Mouse (Mus musculus) liver, adult (tissue): ENCODE data around the gene 5730522E02Rik.
A peak's percentile ranks its signal among the peaks of the same experiment; 100 is the strongest.

Source experiments
- GATA4 ChIP-seq: IDR thresholded peaks from 2 replicates; pipeline ENCODE4 v1.6.1; 2014; ENCODE audit warnings: mild to moderate bottlenecking, low read length; ENCODE audit not compliant: insufficient replicate concordance

Gene 5730522E02Rik

GRCm38 (mm10) chr11:26210582-26211180 lies at the start of gene 5730522E02Rik:
Gene 5730522E02Rik, minus strand, starts transcription at chr11:26210763.
- no peak for TF ChIP-seq GATA4

DNA sequence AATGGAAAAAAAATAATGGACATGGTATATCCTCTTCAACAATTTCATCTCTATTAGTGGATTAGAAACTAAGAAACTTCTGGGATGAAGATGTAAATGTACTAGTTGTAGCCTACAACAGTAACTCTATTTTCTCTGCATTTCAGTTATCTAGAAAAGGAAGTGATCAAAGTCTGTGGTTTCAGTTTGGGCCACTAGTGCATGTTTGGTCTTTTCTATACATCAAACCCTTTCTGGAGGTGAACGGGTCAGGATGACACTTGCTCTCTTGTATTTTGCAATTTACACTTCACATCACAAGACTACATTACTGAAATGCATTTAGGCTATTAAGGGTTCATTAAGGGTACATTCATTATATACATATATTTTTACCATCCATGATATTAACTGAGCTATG lies 26.0 kb upstream of the 5730522E02Rik start:
- no peak for TF ChIP-seq GATA4

DNA sequence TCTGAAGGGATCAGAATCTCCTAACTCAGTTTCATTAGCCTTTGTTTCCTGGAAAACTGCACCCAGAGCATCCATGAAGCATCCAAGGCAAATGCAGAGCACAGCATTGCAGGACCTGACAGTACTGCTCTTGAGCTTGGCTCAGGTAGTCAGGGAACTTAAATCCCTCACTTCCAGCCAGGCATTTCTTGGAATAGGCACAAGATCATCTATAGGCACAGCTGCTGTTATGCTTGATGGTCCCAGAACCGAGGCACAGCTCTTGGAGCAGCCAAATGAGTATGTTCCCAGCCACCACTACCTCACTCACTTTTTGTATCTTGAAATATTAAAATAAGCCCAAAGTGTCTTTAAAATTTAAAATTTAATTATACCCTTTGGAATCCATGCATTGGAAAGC lies 19.3 kb upstream of the 5730522E02Rik start:
- TF ChIP-seq GATA4: no peak

DNA sequence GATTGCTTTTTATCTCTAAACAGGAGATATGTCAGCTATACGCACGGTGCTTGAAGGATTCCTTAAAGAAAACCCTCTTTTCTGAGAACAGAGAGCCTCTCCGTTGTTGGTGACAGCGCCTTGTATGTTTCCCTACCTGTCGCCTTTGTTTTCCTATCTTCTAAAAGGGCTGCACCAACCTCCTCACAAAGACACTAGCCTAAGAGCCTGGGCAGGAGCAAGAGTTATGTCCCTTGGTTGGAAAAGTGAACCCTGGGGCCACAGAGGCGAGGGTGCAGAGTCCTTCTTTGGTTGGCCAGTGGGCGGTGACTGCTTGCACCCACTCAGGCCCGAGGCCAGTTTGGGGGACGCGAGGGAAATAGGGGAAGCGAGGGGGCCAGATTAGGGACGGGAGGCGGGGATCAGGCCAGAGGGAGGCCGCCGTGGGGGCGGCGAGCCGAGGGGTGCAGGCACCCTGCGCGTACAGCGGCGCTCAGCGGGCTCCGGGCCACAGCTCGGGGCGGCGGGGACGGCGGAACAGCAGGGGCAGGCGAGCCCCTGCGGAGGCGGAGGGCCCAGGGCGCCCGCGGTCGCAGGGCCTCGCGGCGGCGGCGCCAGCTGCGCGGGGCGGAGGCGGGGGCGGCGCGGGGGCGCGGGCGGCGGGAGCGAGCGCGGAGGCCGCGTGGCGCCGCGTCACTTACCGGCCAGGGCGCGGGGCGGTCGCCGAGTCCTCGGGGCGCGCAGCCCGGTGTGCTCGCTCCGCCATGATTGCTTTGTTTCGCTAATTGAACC lies 567 bp downstream of the 5730522E02Rik start:
- peak; percentile 6; the same call in 1 of the 2 replicates for TF ChIP-seq GATA4

DNA sequence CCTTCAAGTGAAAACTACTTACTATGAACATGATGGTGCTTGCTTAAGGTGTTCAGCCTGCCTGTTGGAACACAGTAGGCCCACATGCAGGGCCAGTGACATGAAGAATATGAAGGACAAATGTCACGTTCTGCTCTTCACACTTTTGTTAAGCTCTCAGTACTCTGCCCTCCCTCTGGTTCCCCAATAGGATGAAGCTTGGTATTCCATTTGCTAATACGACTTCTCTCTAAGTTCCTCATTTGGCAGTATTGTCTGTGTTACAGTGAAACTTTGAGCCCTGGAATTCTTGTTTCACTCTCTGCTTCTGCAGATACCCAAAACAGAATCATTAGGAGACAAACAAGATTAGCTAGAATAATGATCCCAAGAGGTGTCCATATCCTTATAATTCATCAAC lies 7.1 kb downstream of the 5730522E02Rik start:
- TF ChIP-seq GATA4: no peak

- no peak for TF ChIP-seq GATA4
These were observed 7.7 kb downstream of the 5730522E02Rik start for GRCm38 (mm10) chr11:26202842-26203241.

GRCm38 (mm10) chr11:26201778-26202097 lies 8.8 kb downstream of the 5730522E02Rik start:
- no peak for TF ChIP-seq GATA4

DNA sequence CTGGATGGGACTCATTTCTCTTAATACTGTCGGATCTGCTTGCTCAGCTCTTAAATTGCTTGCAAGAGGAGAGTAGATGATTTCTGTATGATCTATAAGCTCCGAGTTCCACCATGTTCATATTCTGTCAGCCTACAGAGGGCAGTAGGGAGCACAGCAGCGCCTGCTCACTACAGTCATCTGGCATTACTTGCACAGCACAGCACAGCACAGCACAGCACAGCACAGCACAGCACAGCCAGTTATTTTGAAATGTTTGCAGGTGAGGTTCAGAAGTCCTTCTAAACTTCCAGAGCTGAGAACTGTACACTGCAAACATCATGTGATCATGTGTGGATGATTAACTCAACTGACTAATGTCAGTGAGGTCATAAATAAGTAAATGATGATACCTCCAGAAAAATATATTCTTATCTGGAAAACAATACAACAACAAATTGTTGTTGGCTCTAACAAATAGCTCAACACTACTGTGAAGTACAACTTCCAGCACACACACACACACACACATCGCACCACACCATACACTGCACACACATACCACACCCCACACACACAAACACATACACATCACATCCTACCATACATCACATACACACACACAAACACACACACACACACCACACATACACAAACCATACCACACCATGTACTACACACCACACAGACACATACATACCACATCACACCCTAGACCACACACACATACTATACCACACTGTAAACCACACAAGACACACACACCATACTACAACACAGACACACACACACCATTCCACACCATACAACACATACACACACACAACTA lies 9.4 kb downstream of the 5730522E02Rik start:
- no peak for TF ChIP-seq GATA4

GRCm38 (mm10) chr11:26195468-26195867 lies 15.1 kb downstream of the 5730522E02Rik start:
- no peak for TF ChIP-seq GATA4

GRCm38 (mm10) chr11:26187231-26187967 lies 23.2 kb downstream of the 5730522E02Rik start:
- no peak for TF ChIP-seq GATA4

DNA sequence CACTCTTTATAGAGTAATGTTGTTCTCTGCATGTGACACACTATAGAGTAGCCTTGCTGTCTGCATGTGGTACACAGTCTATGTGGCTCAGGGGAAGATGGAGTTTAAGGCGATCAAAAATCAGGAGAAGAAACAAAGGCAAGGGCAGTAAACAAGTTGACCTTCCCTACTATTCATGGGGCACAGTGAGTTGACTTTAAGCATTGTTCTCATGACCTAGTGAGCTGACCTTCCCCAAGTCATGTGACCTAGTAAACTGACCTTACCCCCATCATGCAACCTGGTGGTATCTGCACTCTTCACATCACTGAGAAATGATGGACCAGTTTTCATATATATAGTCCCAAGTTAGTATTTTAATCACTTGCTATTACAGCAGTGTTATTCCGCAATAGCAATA lies 40.0 kb downstream of the 5730522E02Rik start:
- TF ChIP-seq GATA4: no peak

DNA sequence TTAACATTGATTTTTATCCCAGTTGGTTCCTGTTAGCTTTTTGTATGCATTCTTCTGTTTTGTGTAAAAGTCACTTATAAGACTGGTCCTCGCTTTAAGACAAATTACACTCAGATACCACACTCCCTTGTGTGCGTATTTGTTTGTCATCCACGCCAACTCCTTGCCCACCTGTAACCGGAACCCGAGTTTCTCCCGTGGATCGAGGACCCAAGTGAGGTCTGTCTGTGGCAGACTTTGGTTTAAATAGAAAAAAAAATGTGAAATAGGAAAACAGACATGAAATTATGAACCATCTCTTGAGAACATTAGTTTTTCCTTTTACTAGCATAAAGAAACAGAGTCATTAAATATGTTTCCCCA lies 43.0 kb downstream of the 5730522E02Rik start:
- TF ChIP-seq GATA4: no peak

DNA sequence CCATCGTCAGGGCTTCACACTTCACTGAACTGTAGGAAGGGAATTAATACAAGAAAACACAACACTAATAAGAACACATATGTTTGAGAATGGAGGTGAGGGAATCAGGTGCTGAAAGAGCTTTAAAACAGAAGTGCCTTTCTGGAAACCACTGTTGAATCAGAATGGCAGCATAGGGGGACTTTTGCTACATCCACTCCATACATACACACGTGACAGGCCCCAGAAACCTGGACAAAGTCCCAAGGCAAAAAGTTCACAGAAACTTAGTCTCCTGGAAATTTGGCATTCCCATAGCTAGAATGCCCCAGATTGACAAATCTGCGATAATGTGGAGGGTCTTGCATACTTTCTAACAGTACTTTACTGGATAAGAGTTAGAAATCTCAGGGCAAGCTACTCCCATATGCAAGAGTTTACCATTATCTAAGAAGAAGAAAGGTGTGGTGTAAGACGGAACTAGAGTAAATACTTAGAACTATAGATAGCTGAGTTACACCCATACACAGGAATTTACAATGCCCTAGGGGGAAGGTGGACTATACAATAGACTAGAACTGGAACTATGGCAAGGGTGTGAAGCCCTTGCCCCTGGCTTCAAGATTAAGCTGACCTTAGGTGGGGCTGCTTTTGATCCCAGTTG lies 43.5 kb downstream of the 5730522E02Rik start:
- TF ChIP-seq GATA4: no peak

- no peak for TF ChIP-seq GATA4
These were observed 45.8 kb downstream of the 5730522E02Rik start for GRCm38 (mm10) chr11:26164651-26165259.
